Mouse (Mus musculus) olfactory bulb, adult 2 months (tissue): ENCODE measurements around the gene Kazn.

Experiments used
- CTCF ChIP-seq: fragments of 200-500 bp; IDR thresholded peaks from 2 replicates; pipeline ENCODE4 v1.5.1; 2012; ENCODE audit warnings: low read depth, mild to moderate bottlenecking, low read length, moderate library complexity; ENCODE audit not compliant: insufficient read depth
- POLR2A ChIP-seq: fragments of 200-500 bp; IDR thresholded peaks from 2 replicates; pipeline ENCODE4 v1.6.1; 2012; ENCODE audit warnings: mild to moderate bottlenecking, low read depth, low read length, moderate library complexity; ENCODE audit not compliant: insufficient read depth

GRCm38 (mm10) chr4:142189960-142190359 is 49.2 kb downstream of the Kazn start:
- TF ChIP-seq CTCF (no peak), POLR2A (no peak)
